Mouse (Mus musculus): ENCODE results near the gene Vopp1. TPM values are rescaled to one million over a fixed set of nuclear protein-coding genes. Genes with fewer than 3 reads are reported as not detected.
"Not testable (repeated sequence)": the region's sequence is repeated elsewhere in the genome, so short reads cannot be mapped to it uniquely, and the experiment has no call there.

The Vopp1 gene
- total RNA-seq, 1 experiment from 2014 or later = 79.4 TPM

DNA sequence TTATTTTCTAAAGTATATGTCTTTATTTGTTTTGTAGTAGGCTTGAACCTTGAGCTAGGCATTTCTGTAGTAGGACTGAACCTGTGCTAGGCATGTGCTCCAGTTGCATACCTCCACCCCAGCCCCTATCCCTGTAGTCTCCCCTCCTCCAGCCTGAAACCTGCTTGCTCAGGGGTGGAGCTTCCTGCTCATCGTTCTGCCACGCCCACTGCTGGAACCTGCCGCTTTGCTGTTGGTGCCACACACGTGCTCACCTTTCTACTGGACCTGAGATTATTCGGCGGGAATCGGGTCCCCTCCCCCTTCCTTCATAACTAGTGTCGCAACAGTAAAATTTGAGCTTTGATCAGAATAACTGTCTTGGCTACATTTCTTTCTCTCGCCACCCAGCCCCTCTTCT is 32.1 kb downstream of the Vopp1 start:
- not testable (repeated sequence) for ATAC-seq (replicated peaks; ENCODE audit: insufficient number of reproducible peaks, low FRiP score, low TSS enrichment, poor library complexity, severe bottlenecking)

DNA sequence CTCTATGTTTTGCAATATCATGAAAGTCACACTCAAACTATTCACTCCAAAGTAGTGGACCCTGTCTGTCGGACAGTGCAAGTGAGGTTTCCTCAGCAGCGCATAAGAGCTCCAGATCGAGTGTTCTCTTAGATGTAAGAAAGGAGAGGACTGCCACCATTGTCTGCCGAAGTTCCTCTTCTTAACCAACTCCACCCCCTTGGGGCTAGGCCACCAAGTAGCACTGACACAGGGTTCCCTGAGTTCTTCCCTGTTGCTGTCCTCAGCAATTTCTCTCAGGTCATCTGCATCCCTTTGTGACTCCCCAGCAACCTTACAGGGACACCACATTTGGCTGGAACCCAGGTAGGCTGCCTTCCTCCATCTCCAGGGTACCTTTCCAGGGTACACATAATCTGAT is 34.4 kb downstream of the Vopp1 start:
- peak; percentile 87 for ATAC-seq (replicated peaks; ENCODE audit: insufficient number of reproducible peaks, low FRiP score, low TSS enrichment, poor library complexity, severe bottlenecking)

DNA sequence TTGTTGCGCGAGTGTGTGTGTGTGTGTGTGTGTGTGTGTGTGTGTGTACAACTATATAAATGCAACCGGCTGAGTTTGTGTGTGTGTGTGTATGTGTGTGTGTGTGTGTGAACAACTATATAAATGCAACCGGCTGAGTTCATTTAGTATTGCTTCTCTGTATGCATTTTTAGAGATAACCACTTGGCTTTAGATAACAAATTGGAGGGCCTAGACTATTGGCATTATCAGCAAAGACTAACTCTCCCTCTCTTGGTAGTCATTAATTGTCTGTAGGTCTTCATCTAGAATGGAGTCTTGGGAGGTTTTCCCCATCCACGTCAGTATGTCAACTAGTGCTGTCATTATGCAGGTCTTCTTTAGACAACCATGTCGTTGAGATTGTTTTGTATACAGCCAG is 37.6 kb downstream of the Vopp1 start:
- no peak for ATAC-seq (replicated peaks; ENCODE audit: insufficient number of reproducible peaks, low FRiP score, low TSS enrichment, poor library complexity, severe bottlenecking)

DNA sequence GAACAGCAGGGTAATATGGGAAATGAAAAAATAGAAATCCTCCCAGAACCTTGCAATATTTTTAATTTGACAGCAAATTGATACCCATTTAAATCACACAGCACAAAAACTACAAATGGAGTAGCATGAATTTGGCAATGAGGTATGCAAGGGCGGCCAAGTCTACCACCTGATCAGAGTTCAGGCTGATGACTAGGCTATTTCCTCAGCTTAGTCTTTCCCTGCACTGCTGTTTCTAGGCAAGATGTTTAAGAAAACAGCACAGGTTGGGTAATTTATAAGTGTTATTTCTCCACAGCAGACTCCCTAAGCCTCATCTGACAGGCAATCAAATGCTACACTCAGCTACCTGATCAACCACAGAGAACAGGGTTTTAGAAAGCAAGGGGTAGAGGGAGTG is 40.7 kb downstream of the Vopp1 start:
- ATAC-seq (replicated peaks; ENCODE audit: insufficient number of reproducible peaks, low FRiP score, low TSS enrichment, poor library complexity, severe bottlenecking) = no peak

DNA sequence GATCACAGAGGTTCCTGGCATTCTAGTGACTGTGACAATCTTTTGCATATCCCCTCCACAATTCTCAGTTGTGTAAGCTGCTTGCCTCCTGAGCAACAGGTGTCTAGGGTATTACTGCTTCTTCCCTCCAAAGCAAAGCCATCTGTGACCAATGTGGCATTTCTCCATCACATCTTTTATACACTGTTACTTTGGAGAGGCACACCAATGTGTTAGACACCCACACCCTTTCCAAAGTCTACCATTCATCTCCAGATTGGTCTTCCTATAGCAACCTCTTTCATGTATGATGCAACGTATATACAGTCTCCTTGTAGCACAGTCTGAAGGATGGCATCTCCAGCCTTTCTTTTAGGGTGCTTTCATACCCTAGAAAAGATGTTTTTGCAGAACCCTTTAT is 42.3 kb downstream of the Vopp1 start:
- ATAC-seq (replicated peaks; ENCODE audit: insufficient number of reproducible peaks, low FRiP score, low TSS enrichment, poor library complexity, severe bottlenecking) = no peak

DNA sequence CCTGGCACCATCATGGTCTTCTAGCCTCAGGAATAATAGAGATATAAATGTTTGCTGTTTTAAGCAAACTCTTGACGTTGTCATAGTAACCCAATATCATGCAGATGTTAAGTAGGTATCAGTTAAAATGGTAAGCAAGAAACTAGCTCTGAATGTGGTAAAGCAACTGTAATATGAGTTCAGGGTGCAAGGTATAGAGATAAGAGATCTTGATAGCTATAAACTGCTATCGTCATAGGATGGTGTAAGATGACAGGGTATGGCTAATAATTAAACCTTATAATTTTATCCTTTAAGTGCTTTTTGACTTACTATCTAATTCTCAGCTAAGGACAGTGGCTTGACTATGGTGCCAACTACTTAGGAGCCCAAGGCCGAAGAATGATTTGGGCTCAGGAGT is 44.6 kb downstream of the Vopp1 start:
- no peak for ATAC-seq (replicated peaks; ENCODE audit: insufficient number of reproducible peaks, low FRiP score, low TSS enrichment, poor library complexity, severe bottlenecking)

DNA sequence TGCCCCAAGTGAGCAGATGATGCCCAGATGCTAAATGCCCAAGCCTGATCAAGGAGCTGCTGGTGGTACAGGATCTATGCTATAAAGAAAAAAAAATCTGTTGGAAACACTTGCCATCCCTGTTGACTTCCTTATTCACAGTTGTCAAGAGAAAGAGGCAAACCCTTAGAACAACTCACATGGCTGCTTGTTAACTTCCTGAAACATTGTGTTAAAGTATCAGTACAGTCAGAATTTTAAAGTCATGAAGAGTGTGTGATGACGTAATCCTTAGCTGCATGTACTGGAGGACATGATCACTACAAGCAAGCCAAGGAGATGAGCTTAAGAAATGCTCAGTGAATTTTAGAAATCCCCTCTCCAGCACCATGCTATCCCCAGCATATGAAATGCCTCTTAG is 51.2 kb downstream of the Vopp1 start:
- peak; percentile 53; the same call in 1 of the 2 replicates for ATAC-seq (replicated peaks; ENCODE audit: insufficient number of reproducible peaks, low FRiP score, low TSS enrichment, poor library complexity, severe bottlenecking)

DNA sequence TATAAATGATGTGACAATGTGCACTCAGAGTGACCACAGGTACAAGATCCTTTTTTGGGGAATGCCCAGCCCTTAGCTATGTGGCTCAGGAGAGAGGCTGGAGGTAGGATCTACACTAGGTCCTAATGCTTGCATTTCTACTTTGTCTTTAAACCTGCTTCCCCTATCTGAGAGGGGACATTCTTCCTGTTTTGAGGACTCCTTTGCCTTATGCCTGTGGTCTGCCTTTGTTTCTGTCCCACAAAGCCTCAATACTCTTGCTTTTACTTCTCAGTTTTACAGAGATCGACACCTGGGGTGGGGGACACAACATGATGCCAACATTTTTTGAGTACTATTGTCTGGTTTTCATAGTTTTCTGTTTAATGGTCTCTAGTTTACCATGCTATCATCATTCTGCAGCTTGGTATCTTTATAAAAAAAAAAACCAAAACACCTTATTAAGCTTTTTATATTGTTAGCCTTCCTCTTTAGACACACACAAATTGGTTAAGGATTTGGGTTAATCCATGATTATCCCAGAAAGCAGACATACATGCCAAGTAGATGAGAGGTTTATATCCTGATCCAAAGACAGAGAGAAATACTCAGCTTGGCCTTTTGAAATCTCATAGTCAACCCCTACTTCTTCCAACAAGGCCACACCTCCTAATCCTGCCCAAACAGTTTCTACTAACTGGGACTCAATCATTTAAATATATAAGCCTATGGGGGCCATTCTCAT is 54.3 kb downstream of the Vopp1 start:
- no peak for ATAC-seq (replicated peaks; ENCODE audit: insufficient number of reproducible peaks, low FRiP score, low TSS enrichment, poor library complexity, severe bottlenecking)

DNA sequence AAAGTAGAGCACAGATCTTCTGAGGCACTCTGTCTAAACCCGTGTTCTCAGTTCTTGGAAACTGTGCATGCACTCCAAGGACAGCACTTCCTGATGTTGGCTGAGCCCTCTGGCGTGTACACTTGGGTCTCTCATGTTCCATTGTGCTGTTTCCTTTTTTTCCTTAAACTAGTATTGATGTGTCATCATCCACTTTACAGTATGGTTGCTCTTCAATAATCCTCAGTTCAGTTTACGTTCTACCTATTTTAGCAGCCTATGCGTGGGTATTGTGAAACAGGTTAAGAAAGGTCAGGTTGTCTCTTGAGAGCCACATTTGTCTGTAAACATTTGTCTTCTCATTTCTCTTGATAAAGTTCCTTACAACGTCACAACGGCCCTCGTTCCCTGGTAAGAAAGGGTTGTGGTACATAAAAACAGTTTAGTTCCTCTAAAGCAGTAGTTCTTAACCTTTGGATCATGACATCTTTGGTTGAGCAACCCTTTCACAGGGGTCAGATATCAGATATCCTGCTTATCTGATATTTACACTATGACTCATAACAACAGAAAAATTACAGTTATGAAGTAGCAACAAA is 55.9 kb downstream of the Vopp1 start:
- ATAC-seq (replicated peaks; ENCODE audit: insufficient number of reproducible peaks, low FRiP score, low TSS enrichment, poor library complexity, severe bottlenecking) = peak; percentile 68

DNA sequence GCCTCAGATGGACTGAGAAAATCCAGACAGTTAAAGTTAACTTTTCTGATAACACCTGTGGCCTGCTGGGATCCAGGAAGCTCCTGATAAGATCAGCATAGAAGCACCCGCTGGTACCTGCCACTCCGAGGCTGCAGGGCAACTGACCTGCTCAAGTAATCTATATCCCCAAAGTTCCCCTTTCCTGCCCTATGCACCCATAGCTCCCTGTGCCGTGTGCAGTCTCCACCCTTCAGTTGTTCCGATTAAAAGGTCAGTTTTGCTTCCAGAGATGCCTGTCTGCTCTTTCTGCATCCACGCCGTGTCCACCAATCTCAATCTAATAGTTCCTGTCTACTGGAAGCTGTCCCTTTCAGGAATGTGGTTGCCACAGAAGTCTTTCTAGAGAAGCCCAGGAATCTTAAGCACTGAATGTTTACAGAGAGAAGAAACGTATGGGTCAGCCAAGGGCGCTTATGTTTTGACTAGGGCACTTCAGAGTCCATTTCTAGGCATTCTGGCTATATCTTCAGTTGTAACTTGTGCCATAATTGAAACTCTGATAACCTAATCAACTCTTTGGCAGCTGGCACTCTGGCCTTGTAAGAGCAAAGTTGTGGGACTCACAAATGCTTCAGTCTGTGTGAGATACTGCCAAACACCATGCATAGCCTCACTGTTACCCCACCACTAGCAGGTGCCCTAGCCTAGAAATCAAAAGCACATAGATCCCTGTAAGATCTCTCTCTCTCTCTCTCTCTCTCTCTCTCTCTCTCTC is 57.7 kb downstream of the Vopp1 start:
- no peak for ATAC-seq (replicated peaks; ENCODE audit: insufficient number of reproducible peaks, low FRiP score, low TSS enrichment, poor library complexity, severe bottlenecking)

DNA sequence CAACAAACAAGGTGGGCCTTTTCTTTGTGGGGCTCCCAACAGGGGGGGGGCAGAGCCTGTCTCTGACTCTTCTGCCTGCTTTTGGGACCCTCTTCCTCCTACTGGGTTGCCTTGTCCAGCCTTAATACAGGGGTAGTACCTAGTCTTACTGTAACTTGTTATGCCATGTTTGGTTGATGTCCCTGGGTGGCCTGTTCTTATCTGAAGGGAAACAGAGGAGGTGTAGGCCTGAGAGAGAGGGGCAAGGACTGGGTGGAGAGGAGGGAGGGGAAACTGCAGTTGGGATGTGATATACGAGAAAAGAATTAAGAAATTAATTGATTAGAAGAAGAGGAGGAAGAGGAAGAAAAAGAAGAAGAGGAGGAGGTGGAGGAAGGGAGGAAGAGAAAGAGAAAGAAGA is 58.7 kb downstream of the Vopp1 start:
- no peak for ATAC-seq (replicated peaks; ENCODE audit: insufficient number of reproducible peaks, low FRiP score, low TSS enrichment, poor library complexity, severe bottlenecking)

DNA sequence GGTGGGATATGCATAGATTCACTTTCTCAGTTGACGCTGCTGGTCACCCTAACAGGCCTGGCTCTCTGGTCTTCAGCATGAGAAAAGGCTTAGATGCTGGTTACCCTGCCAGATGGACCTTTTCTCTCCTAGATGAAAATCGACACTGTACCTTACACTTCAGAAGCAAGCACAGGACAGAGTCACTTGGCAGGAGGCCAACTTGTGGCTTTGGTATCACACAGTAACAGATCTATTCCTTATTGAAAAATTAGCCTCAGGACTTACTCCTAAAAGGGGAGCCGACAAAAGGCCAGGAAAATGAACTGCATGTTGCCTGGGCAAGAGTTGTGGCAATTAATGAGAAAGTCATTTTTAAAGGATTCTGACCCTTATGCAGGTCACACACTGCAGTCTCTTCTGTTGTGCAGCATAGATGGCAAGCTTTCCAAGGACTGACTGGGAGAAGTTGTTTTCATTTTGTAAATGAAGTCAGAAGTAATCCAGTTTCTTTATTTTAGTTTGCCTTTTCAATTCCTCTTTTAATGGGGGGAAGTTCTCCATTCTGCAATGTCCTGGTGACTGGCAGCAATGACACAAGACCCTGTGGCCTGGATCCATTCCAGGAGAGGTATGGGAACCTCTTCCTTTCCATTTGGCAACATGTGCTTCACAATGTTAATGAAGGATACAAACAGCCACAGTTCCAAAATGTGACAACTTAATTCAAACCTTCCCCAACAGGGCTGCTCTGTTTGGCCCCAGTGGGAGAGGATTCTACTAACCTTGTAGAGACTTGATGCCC is 59.7 kb downstream of the Vopp1 start:
- ATAC-seq (replicated peaks; ENCODE audit: insufficient number of reproducible peaks, low FRiP score, low TSS enrichment, poor library complexity, severe bottlenecking) = peak; percentile 51

DNA sequence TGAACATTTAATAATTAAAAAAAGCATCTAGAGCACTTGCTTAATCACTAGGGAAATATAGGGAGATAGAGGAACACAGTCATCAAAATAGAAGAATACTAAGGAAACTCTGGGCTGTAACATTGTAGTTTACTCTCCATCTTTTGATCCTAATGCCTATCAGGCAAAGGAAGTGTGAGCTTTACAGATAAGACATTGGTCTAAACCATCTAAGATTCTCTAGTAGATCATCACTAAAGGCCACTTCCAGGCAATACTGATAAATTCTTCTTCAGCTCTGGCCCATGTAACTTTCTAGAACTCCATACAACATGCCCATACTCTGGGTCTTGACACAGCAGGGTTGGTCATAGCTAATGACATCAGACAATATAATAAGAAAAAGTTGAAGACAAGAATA is 61.9 kb downstream of the Vopp1 start:
- no peak for ATAC-seq (replicated peaks; ENCODE audit: insufficient number of reproducible peaks, low FRiP score, low TSS enrichment, poor library complexity, severe bottlenecking)

DNA sequence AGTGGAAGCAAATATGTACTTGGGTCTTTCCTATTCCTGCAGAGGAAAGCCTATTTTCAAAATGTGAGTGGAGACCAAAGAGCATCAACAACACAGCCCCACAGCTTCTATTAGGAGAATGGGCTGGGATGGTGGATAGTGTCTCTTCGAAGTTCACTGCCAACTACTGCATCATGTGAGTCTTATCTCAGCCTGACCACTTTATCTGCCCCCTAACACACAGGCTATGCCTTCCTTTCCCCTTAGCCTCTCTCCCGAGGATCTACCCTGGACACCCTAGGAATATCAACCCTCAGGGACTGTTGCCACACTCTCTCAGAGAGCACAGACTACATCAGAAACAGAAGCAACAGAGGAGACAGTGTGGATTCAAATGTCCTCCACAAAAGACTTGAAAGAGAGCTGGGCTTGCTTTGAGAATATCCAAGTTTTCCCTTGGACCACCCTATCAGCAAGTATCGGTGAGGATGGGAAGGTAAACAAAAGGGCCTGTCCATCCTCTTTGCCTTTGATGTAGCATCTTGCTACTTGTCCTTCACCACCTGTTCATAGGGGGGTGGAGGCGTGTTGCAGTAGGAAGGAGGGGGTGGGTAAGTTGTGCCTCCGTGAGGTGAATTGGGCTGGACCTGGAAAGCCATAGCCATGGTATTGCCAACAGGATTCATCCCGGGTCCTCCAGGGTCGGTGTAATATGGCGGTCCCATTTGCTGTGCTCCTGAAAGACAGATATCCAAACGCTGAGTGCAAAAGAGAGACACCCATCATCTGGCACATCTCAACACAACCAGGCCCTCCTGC is 70.8 kb downstream of the Vopp1 start:
- ATAC-seq (replicated peaks; ENCODE audit: insufficient number of reproducible peaks, low FRiP score, low TSS enrichment, poor library complexity, severe bottlenecking) = no peak

DNA sequence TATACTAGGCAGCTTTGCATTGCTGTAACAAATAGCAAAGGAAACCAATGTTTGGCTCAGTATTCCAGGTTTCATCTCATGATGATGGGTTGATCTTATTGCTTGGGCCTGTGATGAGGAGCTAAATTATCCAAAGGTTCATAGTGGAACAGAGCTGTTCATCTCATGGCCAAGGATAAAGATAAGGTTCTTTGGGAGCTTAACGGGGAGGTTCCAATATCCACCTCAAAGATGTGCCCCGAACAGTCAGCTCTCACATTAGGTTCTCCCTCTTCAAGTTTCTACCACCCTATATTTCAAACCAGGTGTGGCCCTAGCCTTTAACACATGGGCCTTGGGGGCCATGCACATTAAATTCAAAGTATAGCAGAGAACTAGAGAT is 79.2 kb downstream of the Vopp1 start:
- no peak for ATAC-seq (replicated peaks; ENCODE audit: insufficient number of reproducible peaks, low FRiP score, low TSS enrichment, poor library complexity, severe bottlenecking)

DNA sequence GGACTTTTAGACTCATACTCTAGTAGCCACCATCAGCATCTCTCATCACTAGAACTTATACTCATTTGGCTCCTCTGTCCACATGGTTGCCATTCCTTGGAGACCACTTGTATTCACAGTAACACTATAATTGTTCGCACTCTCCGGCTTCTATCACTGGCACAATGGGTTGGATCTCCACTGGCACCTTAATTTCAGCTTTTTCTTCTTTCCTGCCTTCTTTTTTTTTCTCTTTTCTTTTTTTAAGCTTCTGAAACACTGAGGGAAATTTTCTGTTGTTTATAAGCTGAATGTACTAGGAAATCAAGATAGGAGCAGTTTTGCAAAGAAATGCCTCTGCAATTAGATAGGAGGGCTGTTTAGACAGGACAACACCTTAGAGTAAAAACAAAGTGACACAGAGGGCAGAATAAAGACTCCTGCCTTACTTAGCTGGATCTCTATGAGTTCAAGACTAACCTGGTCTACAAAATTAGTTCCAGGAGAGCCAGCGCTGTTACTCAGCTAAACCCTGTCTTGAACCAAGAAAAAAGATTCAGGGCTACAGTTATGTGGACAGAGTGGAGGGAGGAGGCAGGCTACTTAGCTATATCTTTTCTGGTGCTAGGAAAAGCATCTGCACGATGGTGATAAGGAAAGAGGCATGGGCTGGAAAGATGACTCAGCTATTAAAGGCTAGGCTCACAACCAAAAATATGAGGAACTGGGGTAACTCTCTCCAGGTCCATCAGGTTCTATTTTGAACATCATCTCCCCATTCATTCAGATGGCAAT is 79.8 kb downstream of the Vopp1 start:
- ATAC-seq (replicated peaks; ENCODE audit: insufficient number of reproducible peaks, low FRiP score, low TSS enrichment, poor library complexity, severe bottlenecking) = no peak

DNA sequence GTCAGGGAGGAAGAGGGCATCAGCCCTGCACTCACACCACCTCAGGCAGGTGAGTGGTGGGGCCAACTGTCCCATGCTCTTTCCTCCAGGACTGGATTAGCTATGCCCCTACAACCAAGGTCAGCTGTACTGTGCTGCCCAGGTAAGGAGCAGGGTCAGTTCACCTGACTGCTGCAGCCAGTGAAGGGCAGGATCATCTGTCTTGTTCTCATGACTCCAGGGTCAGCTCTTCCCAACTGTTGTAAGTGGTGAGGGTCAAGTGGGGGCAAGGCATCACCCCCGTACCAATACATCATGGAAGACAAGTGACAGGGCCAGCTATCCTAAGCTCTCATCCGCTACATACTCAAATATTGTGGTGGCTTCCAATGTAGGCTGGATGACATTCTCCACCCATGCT is 80.8 kb downstream of the Vopp1 start:
- 0 out of 2 replicates have a peak, but pooled peaks have one; percentile 14 for ATAC-seq (replicated peaks; ENCODE audit: insufficient number of reproducible peaks, low FRiP score, low TSS enrichment, poor library complexity, severe bottlenecking)

DNA sequence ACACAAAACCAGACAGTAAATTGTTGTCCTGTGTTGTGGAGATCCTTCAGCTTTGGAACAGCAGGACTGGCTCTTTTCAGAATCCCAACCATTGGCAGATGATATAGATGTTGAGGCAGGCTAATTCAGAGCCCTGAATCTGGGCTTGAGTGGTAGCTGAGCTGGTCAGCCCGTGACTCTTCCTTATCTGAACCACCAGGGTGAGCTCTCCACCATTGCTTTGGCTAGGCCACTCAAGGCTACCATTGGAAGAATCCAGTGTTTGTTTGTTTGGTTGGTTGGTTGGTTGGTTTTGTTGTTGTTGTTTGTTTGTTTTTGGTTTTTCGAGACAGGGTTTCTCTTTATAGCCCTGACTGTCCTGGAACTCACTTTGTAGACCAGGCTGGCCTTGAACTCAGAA is 81.6 kb downstream of the Vopp1 start:
- peak; percentile 83 for ATAC-seq (replicated peaks; ENCODE audit: insufficient number of reproducible peaks, low FRiP score, low TSS enrichment, poor library complexity, severe bottlenecking)
